Mouse (Mus musculus) Muller cell, postnatal 12 days (primary cell): ENCODE measurements around the gene Gm49510.

Experiments used
- DNase-seq: peaks from one replicate; pipeline ENCODE4 v3.0.0-alpha.2; 2015; ENCODE audit errors: inconsistent ontology term

Gm49510 gene

GRCm38 (mm10) chr15:78899409-78899739 lies at the start of gene Gm49510:
TSS of gene Gm49510 (plus strand) at chr15:78899667.
- no peak for DNase-seq

- no peak for DNase-seq
Measured at GRCm38 (mm10) chr15:78850059-78850824, 49.2 kb upstream of the Gm49510 start.

GRCm38 (mm10) chr15:78850944-78851343 lies 48.5 kb upstream of the Gm49510 start:
- DNase-seq: no peak

DNA sequence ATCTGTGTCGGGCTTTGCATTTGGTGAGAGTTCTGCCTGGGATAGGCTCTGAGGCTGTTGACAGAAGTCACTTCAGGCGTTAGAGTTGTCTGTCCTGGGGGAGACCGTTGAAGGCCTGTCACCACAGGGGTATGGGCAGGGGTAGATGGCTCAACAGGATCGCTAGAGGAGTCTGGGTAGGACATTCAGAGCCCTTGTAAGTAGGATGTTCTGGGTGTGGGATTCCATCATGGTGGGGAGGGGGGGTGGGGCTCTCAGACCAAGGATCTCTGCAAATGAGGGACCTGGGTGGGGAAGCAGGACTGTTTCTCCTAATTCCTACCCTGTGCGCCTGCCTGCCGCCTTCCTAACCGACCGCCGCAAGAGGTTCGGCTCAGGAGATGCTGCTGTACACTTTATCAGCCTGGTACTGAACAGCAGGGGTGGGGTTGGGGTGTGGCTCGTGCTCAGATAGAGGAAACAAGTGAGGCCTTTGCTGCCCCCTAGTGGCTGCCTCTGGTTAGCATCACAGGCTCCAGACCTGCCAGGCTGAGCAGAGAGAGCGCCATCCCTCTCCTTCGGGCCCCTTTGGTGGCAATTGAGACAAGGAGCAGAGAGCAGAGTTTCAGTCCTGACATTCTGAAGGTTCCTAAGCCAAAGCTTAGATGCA lies 47.8 kb upstream of the Gm49510 start:
- DNase-seq: peak; percentile 84

- peak; percentile 96 for DNase-seq
Measured at GRCm38 (mm10) chr15:78855303-78855965, 44.0 kb upstream of the Gm49510 start, which contains the start of gene Lgals2. TSS of gene Lgals2 (minus strand) at chr15:78855529.

GRCm38 (mm10) chr15:78857009-78857408 lies 42.5 kb upstream of the Gm49510 start:
- DNase-seq: peak; percentile 67

DNA sequence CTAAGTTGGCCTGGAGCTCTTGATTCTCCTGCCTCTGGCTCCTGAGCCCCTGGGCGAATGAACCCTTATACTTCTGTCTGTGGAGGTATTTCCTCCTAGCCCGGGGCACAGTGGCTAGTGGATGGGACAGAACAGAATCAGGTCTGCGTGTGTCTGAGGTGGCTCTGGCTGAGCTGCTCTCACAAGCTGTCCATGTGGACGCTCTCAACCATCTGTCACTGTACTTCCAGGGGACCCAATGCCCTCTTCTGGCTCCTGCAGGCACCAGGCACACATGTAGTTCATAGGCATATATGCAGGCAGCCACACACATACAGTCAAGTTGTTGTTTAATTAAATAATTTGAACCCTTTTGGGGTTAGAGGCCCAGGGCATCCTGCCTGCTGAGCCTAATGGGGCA lies 40.2 kb upstream of the Gm49510 start:
- DNase-seq: no peak

GRCm38 (mm10) chr15:78859714-78860113 lies 39.8 kb upstream of the Gm49510 start:
- DNase-seq: no peak

- DNase-seq: no peak
Measured at GRCm38 (mm10) chr15:78862280-78862679, 37.2 kb upstream of the Gm49510 start.

GRCm38 (mm10) chr15:78863154-78863553 lies 36.3 kb upstream of the Gm49510 start:
- no peak for DNase-seq

GRCm38 (mm10) chr15:78863852-78864253 lies 35.6 kb upstream of the Gm49510 start:
- DNase-seq: no peak

DNA sequence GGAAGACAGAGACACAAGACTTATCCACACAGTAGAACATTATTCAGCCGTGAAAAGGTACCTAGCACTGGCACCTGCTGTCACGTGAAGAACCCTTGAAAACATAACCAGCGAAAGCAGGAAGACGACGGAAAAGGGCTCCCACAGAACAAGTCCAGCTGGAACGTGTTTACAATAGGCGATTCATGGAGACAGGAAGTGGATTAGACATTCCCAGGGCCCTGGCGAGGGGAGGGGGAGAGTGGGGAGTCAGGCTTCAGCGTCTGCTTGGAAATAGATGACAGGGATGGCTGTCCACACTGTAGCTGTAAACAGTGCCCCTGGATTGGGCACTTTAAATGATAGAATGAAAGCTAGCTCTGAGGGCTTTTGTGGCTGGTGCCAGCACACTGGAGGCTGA lies 31.1 kb upstream of the Gm49510 start:
- peak; percentile 98 for DNase-seq

GRCm38 (mm10) chr15:78868826-78869233 lies 30.6 kb upstream of the Gm49510 start:
- DNase-seq: no peak

- peak; percentile 40 for DNase-seq
Measured at GRCm38 (mm10) chr15:78869775-78870174, 29.7 kb upstream of the Gm49510 start.

DNA sequence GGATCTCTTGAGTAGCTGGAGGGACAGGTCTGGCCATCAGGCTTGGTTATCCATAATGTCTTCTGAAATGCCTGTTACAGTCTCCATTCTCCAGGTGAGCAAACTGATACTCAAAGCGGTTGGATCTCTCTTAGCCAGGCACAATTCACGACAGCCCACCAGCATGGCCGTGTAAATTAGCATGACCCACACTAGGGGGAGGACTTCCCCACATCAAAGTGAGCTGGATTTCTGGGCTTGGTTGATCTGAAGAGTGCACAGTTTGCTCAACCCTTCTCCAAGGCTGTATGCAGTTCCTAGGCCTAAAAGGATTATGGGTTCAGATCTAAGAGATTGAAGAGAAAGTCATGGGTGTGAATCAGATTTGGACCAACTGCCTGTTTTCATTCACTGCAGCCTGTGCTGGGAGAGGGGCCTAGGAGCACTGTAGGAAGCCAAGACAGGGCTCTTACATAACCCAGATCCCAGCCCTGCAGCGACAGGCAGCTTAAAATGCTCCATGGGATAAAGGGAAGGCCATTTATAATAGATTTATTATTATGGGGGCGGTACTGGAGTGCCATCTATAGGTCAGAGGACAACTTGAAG lies 27.4 kb upstream of the Gm49510 start:
- no peak for DNase-seq

DNA sequence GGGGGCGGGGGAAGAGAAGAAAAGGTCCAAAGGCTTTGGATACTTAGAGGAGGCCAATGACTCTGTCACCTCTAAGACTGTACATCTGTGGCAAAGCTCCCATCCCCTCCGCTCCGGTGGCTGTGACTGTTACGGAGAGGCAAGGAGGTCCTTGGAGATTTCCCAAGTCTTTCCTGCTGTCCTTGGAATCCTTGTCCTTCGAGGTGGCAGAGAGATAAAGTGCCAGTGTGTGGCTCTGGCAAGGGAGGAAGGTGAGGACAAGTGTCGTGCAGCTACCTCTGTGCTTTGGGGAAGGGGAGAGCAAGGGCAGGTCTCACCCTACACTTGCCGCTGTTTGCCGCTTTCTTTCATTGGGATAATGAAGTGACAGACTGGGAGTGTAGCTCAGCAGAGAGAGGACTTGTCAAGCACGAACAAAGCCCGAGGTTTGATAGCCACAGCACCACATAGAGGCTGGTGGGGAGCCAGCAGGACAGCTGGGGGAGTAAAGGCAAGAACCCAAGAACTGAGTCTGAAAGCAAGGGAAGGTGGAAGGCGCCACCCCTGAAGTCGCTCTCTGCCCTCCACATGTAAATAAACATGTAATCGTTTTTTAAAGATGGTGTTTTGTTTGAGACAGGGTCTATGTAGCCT lies 25.5 kb upstream of the Gm49510 start:
- DNase-seq: no peak

DNA sequence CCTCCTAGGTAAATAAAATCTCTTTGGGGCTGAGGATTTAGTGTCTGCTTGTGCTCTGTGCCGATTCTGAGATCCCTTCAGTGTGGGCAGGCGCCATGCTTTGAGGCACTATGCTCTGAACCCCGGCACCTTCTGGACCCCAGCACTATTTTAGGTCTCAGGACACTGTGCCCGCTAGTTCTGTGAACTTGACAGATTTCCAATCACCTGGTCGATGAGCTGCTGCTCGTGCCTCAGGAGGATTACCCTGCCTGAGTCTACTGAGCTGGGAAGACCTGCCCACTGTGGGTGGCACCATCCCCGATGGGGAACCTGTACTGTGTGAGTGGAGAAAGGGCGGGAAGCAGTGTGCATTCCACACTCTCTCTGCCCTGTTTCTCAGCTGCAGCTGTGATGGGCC lies 24.5 kb upstream of the Gm49510 start:
- DNase-seq: no peak

GRCm38 (mm10) chr15:78875537-78875936 lies 23.9 kb upstream of the Gm49510 start:
- DNase-seq: no peak

DNA sequence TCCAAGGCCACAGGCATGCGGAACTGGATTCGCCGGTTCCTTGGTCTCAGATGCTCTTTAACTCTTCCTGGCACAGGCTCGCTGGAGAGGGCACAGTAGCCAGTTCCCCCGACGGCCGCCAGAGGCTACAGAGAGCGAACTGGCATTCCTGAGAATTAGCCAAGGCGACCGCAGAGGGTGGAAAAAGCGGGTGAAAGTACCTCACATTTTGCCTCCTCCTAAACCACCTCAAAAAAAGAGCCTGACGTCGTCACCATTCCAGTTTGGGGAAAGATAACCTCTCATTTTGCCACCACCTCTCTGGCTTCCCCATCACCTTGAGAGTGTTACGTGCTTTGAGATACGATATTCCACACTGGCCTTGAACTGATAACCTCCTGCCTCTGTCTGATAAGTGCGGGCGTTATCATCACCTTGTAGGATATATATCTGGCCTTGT lies 23.2 kb upstream of the Gm49510 start:
- peak; percentile 91 for DNase-seq

- DNase-seq: peak; percentile 97
Measured at GRCm38 (mm10) chr15:78876991-78877809, 22.3 kb upstream of the Gm49510 start, which contains the start of gene Gga1. TSS of gene Gga1 (plus strand) at chr15:78877190.
